Mouse (Mus musculus) cortical plate, adult 2 months (tissue): ENCODE measurements around the gene Fat3. TPM values are rescaled to one million over a fixed set of nuclear protein-coding genes. Genes with fewer than 3 reads are reported as not detected.

ENCODE experiments used
- H3K27ac ChIP-seq: fragments of 200-500 bp; 2 replicates; pipeline ENCODE4 v1.5.1; 2012; ENCODE audit warnings: low read length, control low read depth, inconsistent platforms; ENCODE audit not compliant: insufficient read depth
- H3K4me1 ChIP-seq: fragments of 200-500 bp; 2 replicates; pipeline ENCODE4 v1.6.1; 2011; ENCODE audit warnings: low read length; ENCODE audit not compliant: control insufficient read depth, insufficient read depth
- H3K4me3 ChIP-seq: fragments of 200-500 bp; 2 replicates; pipeline ENCODE4 v1.5.1; 2011; ENCODE audit warnings: mild to moderate bottlenecking, low read length, control low read depth; ENCODE audit not compliant: insufficient read depth
- CTCF ChIP-seq: fragments of 200-500 bp; IDR thresholded peaks from 2 replicates; pipeline ENCODE4 v1.5.1; 2011; ENCODE audit warnings: mild to moderate bottlenecking, control low read depth, low read length; ENCODE audit not compliant: insufficient read depth; ENCODE audit errors: extremely low read depth
- POLR2A ChIP-seq: fragments of 200-500 bp; IDR thresholded peaks from 2 replicates; pipeline ENCODE4 v1.6.1; 2011; ENCODE audit warnings: mild to moderate bottlenecking, low read length, control low read depth; ENCODE audit not compliant: insufficient read depth; ENCODE audit errors: extremely low read depth
- polyA plus RNA-seq: library from polyadenylated mRNA; depleted of rRNA; stranded (reverse); fragments of >200 nt; gene quantifications from 2 replicates; pipeline ENCODE4 v1.2.3, GENCODE M21; 2012

The Fat3 gene
- polyA plus RNA-seq, 1 experiment, result 26.8 TPM

DNA sequence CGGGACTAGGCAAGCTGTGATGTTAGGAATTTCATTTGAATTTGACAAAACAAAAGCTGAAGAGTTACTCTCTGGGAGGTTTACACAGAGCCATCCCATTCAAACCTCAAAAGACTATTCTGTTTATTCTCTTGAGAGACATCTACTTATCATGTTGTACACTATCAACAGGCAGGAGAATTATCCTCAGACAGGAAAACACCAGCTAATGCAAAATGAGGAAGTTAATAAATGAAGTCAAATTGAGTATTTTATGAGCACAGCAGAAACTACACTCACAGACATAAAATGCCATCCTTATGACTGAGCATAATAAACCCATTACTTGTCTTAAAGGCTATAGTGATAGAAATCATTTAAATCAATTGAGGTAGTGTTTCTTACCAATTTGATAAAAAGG is 182.1 kb downstream of the Fat3 start:
- Histone ChIP-seq H3K4me3 (no peak overlapping the region), H3K4me1 (no peaks in the 10 kb centered on the region), H3K27ac (no peak overlapping the region)
- TF ChIP-seq POLR2A (no peak), CTCF (no peak)

DNA sequence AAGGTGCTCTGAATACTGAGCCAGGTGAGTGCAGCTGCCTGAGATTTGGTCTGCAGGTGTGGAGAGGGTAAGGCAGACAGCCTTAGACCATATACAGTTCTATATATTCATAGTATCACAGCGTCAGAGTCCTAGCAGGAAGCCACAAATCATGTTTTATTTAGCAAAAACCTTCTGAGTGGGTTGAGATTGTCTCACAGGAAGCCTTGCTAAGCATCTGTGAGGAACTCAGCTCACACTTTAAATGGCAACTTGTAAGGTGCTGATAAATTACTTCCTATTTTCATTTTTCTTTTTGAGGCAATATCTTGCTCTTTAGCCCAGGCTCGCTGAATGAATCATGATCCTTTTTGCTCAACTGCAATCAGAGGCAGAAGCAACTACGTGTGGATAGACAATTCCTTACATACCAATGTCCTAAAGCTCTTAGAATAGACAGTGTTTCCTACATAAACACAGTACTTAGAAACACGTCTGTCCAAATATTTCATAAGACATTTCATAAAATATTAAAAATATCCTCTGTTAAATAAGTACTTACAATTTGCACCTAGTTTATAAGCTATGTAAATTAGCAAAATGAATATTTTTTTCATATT is 188.4 kb downstream of the Fat3 start:
- no peak for TF ChIP-seq CTCF
- no peak for TF ChIP-seq POLR2A
- Histone ChIP-seq H3K4me1 (peaks cover 16% of the 10 kb centered on the region), H3K27ac (no peak overlapping the region), H3K4me3 (no peak overlapping the region)

- TF ChIP-seq POLR2A (no peak), CTCF (no peak)
- H3K4me1 ChIP-seq, result peaks cover 21% of the 10 kb centered on the region
- H3K27ac ChIP-seq, result no peak overlapping the region
- no peak overlapping the region for H3K4me3 ChIP-seq
Observed at GRCm38 (mm10) chr9:16310855-16311848, 189.9 kb downstream of the Fat3 start.

DNA sequence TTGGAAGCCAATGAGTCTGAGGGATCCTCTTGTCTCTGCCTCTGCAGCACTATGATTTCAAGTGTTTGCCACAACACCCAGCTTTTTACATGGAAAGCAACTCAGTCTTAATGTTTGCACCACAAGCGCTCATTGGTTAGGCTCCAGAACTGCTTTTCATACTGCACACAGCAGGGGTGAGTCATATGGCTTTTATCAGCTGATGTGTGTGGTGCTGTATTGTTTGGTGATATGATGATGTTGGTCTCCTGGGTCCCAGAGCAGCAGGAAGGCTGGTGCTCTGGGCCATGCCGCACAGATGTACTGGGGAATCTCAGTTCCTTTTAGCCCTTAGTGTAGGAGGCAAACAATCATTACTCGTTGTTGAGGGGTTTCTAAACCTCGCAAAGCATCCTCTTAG is 190.8 kb downstream of the Fat3 start:
- no peak overlapping the region for H3K27ac ChIP-seq
- H3K4me1 ChIP-seq, result peaks cover 24% of the 10 kb centered on the region
- TF ChIP-seq CTCF (no peak), POLR2A (no peak)
- no peak overlapping the region for H3K4me3 ChIP-seq

DNA sequence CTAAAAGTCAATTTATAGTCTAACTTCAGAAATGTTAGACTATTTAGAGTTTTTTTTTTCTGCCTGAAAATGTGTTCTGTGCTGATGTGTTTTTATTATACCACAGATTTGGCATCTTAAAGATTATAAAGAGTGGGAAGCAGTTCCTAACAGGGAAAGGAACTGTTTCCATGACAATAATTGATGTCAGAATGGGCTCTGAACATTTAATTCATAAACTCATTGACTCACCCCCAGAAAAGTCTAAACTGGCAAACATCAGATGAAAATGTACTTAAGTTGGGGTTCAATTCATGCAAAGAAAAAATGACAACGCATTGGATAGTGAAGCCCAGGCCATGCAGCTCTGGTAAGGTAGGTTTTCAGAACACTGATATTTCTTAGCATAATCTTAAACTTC is 193.3 kb downstream of the Fat3 start:
- Histone ChIP-seq H3K27ac (no peak overlapping the region), H3K4me1 (peaks cover 25% of the 10 kb centered on the region), H3K4me3 (no peak overlapping the region)
- no peak for TF ChIP-seq CTCF
- no peak for TF ChIP-seq POLR2A

GRCm38 (mm10) chr9:16306222-16306621 is 194.9 kb downstream of the Fat3 start:
- no peak overlapping the region for H3K4me3 ChIP-seq
- TF ChIP-seq CTCF (no peak), POLR2A (no peak)
- H3K27ac ChIP-seq, result peak overlapping the region; percentile 35; the same call in 1 of the 2 replicates
- H3K4me1 ChIP-seq, result peaks cover 19% of the 10 kb centered on the region

DNA sequence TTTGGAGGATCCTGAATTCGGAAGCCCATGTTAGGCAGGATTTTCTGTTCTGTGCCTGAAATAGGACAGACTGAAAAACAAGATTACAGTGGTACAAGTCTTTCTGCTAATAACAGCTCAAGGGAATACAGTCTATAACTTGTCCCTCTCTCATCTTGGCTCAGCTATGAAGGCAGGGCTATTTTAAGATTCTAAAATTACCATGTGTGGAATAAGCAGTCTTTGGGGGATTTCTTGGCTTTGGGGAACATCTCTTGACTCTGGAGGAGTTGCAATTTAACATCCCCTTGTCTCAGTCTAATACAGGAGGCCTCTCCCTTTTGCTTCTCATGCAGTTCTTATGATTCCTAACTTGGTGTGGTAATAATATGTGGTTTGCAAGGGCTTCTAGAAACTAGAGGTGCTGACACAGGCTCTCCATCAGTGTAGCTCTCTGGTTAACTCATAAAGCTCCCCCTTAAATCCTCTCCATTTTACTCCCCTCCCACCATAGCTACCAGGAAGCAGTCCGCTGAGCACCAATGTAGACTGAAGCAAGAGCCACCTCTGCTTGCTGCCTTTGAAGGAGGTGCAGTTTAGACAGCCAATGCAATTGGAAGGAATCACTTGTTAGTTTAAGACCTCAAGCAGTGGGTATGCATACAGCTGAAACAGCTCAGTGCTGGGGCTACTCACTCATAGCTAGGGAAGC is 195.5 kb downstream of the Fat3 start:
- H3K4me1 ChIP-seq, result peaks cover 17% of the 10 kb centered on the region
- H3K27ac ChIP-seq, result peak overlapping the region; percentile 35; the same call in 1 of the 2 replicates
- no peak overlapping the region for H3K4me3 ChIP-seq
- TF ChIP-seq POLR2A, result no peak
- TF ChIP-seq CTCF, result no peak

- peaks cover 12% of the 10 kb centered on the region for H3K4me1 ChIP-seq
- TF ChIP-seq POLR2A (no peak), CTCF (no peak)
- no peak overlapping the region for H3K27ac ChIP-seq
- no peak overlapping the region for H3K4me3 ChIP-seq
Observed at GRCm38 (mm10) chr9:16304949-16305348, 196.1 kb downstream of the Fat3 start.

DNA sequence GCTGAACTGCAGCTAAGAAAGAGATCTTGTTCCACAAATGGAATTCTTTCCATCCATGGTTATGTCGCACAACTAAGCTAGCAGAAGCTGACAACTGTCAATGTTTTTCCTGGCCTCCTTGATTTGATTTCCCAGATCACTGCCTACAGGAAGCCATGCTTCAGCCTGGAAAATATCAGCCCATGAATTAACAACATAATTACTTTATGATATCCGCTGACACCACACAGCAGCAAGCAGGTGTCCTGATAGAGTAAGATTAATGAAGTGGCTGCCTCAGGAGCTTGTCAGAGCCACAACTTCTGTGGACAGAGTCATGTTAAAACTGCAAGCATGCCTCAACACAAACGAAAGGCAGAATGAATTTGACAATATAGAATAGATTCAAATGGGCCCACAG is 198.6 kb downstream of the Fat3 start:
- TF ChIP-seq POLR2A (no peak), CTCF (no peak)
- H3K4me1 ChIP-seq, result peaks cover 11% of the 10 kb centered on the region
- no peak overlapping the region for H3K4me3 ChIP-seq
- no peak overlapping the region for H3K27ac ChIP-seq

- H3K27ac ChIP-seq, result no peak overlapping the region
- TF ChIP-seq POLR2A, result no peak
- no peak for TF ChIP-seq CTCF
- H3K4me1 ChIP-seq, result peaks cover 2% of the 10 kb centered on the region; the same call in 1 of the 2 replicates
- H3K4me3 ChIP-seq, result no peak overlapping the region
Observed at GRCm38 (mm10) chr9:16297935-16298334, 203.2 kb downstream of the Fat3 start.
